Mouse (Mus musculus): ENCODE measurements around the gene Rft1. TPM values are rescaled to one million over a fixed set of nuclear protein-coding genes. Genes with fewer than 3 reads are reported as not detected.

The Rft1 gene
- polyA plus RNA-seq, 1 experiment = 20.5 TPM

- TF ChIP-seq POLR2A (IDR thresholded peaks at IDR 0.05; ENCODE audit: borderline replicate concordance, low read depth, low read length) (no peak), CTCF (IDR thresholded peaks at IDR 0.05; ENCODE audit: low read depth, low read length) (no peak)
- peak overlapping the region; percentile 93 for H3K27ac ChIP-seq (ENCODE audit: insufficient read depth, low read depth, low read length)
- H3K4me1 ChIP-seq (ENCODE audit: control insufficient read depth, insufficient read depth, low read length) = peaks cover 92% of the 10 kb centered on the region
- H3K4me3 ChIP-seq (ENCODE audit: insufficient read depth, low read length) = no peak overlapping the region
These were observed 35.3 kb upstream of the Rft1 start for GRCm38 (mm10) chr14:30618746-30619275.

- 0 out of 2 replicates have a peak, but pooled peaks have one; percentile 45 for TF ChIP-seq POLR2A (IDR thresholded peaks at IDR 0.05; ENCODE audit: borderline replicate concordance, low read depth, low read length)
- TF ChIP-seq CTCF (IDR thresholded peaks at IDR 0.05; ENCODE audit: low read depth, low read length) = no peak
- Histone ChIP-seq H3K27ac (ENCODE audit: insufficient read depth, low read depth, low read length) (peak overlapping the region; percentile 93), H3K4me3 (ENCODE audit: insufficient read depth, low read length) (peak overlapping the region; percentile 0; the same call in 1 of the 2 replicates), H3K4me1 (ENCODE audit: control insufficient read depth, insufficient read depth, low read length) (peaks cover 81% of the 10 kb centered on the region)
These were observed 34.1 kb upstream of the Rft1 start for GRCm38 (mm10) chr14:30619982-30620578.

DNA sequence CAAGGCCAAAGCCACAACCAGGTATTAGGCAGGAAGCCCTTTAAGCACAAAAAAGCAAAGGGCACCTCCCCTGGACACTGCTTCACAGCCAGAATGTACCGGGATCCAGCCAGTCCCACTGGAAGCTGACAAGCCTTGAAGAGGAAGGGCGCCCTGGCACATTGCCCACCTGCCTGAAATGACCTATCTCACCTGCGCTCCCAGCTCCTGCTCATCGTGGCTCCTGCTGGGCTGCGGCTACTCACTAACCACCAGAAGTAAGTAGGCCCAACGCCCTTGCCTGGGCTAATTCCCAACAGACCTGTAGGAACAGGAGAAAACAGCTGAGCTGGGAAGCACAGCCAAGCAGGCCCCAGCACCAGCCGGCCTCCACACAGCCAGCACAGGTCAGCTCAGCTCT, 32.0 kb upstream of the Rft1 start:
- peaks cover 67% of the 10 kb centered on the region for H3K4me1 ChIP-seq (ENCODE audit: control insufficient read depth, insufficient read depth, low read length)
- TF ChIP-seq CTCF (IDR thresholded peaks at IDR 0.05; ENCODE audit: low read depth, low read length) (no peak), POLR2A (IDR thresholded peaks at IDR 0.05; ENCODE audit: borderline replicate concordance, low read depth, low read length) (no peak)
- H3K27ac ChIP-seq (ENCODE audit: insufficient read depth, low read depth, low read length) = peak overlapping the region; percentile 93
- H3K4me3 ChIP-seq (ENCODE audit: insufficient read depth, low read length) = no peak overlapping the region

- H3K27ac ChIP-seq (ENCODE audit: insufficient read depth, low read depth, low read length) = 0 out of 2 replicates have a peak overlapping the region, but pooled peaks have one; percentile 93
- H3K4me3 ChIP-seq (ENCODE audit: insufficient read depth, low read length) = no peak overlapping the region
- H3K4me1 ChIP-seq (ENCODE audit: control insufficient read depth, insufficient read depth, low read length) = peaks cover 63% of the 10 kb centered on the region
- TF ChIP-seq POLR2A (IDR thresholded peaks at IDR 0.05; ENCODE audit: borderline replicate concordance, low read depth, low read length) (no peak), CTCF (IDR thresholded peaks at IDR 0.05; ENCODE audit: low read depth, low read length) (no peak)
These were observed 31.6 kb upstream of the Rft1 start for GRCm38 (mm10) chr14:30622556-30622955.

DNA sequence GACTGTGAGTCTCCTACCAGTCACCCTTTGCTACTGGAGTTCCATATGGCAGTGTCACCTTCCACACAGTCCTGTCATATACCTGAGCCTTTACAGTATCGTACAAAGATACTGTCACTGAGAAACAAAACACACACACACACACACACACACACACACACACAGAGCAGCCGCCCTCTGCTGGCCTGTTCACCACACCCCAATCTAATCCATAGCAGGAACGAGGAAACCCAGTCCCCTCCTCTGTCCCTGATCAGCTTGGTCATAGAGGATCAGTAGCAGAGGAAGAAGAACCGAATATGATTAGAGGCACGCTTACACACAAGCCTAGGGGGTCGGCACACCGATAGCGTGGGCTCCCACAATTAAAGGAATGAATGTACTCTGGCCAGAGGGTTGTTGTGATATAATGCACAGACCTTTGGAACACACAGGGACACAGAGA, 29.9 kb upstream of the Rft1 start:
- Histone ChIP-seq H3K27ac (ENCODE audit: insufficient read depth, low read depth, low read length) (peak overlapping the region; percentile 81), H3K4me1 (ENCODE audit: control insufficient read depth, insufficient read depth, low read length) (peaks cover 61% of the 10 kb centered on the region), H3K4me3 (ENCODE audit: insufficient read depth, low read length) (peak overlapping the region; percentile 96)
- TF ChIP-seq POLR2A (IDR thresholded peaks at IDR 0.05; ENCODE audit: borderline replicate concordance, low read depth, low read length) = no peak
- no peak for TF ChIP-seq CTCF (IDR thresholded peaks at IDR 0.05; ENCODE audit: low read depth, low read length)

DNA sequence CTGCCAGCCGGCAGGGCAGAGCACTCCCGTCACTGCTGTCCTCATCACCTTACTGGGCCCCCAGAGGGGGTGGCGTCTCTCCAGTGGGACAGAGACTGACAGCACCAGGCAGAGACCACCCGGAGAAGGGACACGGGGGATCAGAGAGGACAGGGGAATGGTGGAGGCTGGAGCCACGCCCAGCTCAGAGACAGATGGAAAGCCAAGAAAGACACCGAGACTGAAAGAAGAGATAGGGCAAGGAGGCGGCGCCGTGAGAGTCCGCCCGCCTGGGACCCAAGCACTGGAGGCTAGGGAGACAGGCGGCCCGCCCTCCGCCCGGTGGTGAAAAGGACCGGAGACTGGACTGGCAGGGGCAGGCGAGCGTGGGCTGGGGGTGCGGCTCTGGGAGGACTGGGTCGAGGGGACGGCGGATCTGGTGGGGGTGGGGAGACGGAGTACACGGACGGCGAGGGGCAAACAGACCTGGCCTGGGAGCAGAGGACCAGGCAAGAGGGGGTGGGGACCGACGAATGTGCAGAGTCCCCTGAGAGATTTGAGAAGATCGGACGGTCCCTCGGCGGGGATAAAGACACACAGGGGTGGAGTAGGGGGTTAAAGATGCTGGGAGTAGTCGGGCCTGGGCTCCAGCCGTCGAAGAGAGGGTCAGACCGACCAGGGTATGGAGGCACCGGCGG, 28.9 kb upstream of the Rft1 start:
- Histone ChIP-seq H3K27ac (ENCODE audit: insufficient read depth, low read depth, low read length) (peak overlapping the region; percentile 81), H3K4me1 (ENCODE audit: control insufficient read depth, insufficient read depth, low read length) (peaks cover 61% of the 10 kb centered on the region), H3K4me3 (ENCODE audit: insufficient read depth, low read length) (peak overlapping the region; percentile 96)
- TF ChIP-seq POLR2A (IDR thresholded peaks at IDR 0.05; ENCODE audit: borderline replicate concordance, low read depth, low read length) = no peak
- no peak for TF ChIP-seq CTCF (IDR thresholded peaks at IDR 0.05; ENCODE audit: low read depth, low read length)

GRCm38 (mm10) chr14:30625856-30626726, 28.1 kb upstream of the Rft1 start, which contains the start of gene Prkcd:
Gene Prkcd (minus strand): TSS chr14:30626210.
- Histone ChIP-seq H3K4me3 (ENCODE audit: insufficient read depth, low read length) (peak within 1 kb of the TSS; percentile 96), H3K27ac (ENCODE audit: insufficient read depth, low read depth, low read length) (peak within 1 kb of the TSS; percentile 91), H3K4me1 (ENCODE audit: control insufficient read depth, insufficient read depth, low read length) (peaks cover 61% of the 10 kb centered on the region)
- TF ChIP-seq POLR2A (IDR thresholded peaks at IDR 0.05; ENCODE audit: borderline replicate concordance, low read depth, low read length) (peak; percentile 42; the same call in 1 of the 2 replicates), CTCF (IDR thresholded peaks at IDR 0.05; ENCODE audit: low read depth, low read length) (no peak)

- peaks cover 58% of the 10 kb centered on the region for H3K4me1 ChIP-seq (ENCODE audit: control insufficient read depth, insufficient read depth, low read length)
- H3K27ac ChIP-seq (ENCODE audit: insufficient read depth, low read depth, low read length) = peak overlapping the region; percentile 91
- peak overlapping the region; percentile 60 for H3K4me3 ChIP-seq (ENCODE audit: insufficient read depth, low read length)
- TF ChIP-seq CTCF (IDR thresholded peaks at IDR 0.05; ENCODE audit: low read depth, low read length) = no peak
These were observed 27.1 kb upstream of the Rft1 start for GRCm38 (mm10) chr14:30626756-30627742.
